Mouse (Mus musculus): ENCODE measurements at regions not wholly inside any gene's neighbourhood (a gene's known extent, or its start where the extent isn't known, plus 50 kb on each side); places are given as distances from the start of the nearest gene placed in this dataset.

DNA sequence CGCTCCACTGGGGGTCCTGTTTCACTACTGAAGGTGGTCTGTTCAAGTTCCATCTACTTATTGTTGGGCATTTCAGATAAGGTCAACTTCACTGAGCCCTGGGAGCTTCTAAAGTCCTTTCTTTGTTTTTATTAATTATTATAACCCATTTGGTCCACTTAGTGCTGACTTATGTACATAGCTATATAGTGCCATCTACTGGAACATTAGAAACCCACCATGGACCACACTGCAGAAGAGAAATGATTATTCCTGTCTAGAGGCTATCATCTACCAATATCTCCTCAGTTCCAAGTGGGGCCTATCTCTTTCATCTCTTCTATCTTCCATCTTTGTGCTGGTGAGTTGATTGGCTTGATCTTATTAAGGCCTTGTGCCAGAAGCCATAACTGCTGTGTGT is 294.8 kb downstream of the Gm9008 start:
- DNase-seq (ENCODE audit: low read depth): peak; percentile 37
- TF ChIP-seq CTCF (IDR thresholded peaks at IDR 0.05; ENCODE audit: borderline replicate concordance, extremely low read depth, insufficient read depth, insufficient read length): no peak

Measured in brain, embryonic 14.5 days (tissue).